Mouse (Mus musculus) C2C12 (cell line): ENCODE data around the gene Shmt2.

Experiments used
- CEBPB ChIP-seq: IDR thresholded peaks from one replicate; pipeline ENCODE4 v1.6.1; 2011; ENCODE audit warnings: low read depth, mild to moderate bottlenecking, control low read depth, moderate library complexity
- CTCF ChIP-seq: IDR thresholded peaks from one replicate; pipeline ENCODE4 v1.5.1; 2011; ENCODE audit not compliant: control insufficient read depth, insufficient read depth, insufficient read length
- MAX ChIP-seq: IDR thresholded peaks from one replicate; pipeline ENCODE4 v1.6.1; 2011; ENCODE audit warnings: mild to moderate bottlenecking, control low read depth
- MYOD1 ChIP-seq: IDR thresholded peaks from one replicate; pipeline ENCODE4 v1.6.1; 2011; ENCODE audit warnings: low read depth; ENCODE audit not compliant: control insufficient read depth, insufficient read length
- MYOG ChIP-seq: IDR thresholded peaks from one replicate; pipeline ENCODE4 v1.6.1; 2011; ENCODE audit not compliant: control insufficient read depth, insufficient read length; ENCODE audit errors: extremely low read depth
- USF1 ChIP-seq: IDR thresholded peaks from one replicate; pipeline ENCODE4 v1.6.1; 2011; ENCODE audit warnings: low read depth, mild to moderate bottlenecking, control low read depth, moderate library complexity

DNA sequence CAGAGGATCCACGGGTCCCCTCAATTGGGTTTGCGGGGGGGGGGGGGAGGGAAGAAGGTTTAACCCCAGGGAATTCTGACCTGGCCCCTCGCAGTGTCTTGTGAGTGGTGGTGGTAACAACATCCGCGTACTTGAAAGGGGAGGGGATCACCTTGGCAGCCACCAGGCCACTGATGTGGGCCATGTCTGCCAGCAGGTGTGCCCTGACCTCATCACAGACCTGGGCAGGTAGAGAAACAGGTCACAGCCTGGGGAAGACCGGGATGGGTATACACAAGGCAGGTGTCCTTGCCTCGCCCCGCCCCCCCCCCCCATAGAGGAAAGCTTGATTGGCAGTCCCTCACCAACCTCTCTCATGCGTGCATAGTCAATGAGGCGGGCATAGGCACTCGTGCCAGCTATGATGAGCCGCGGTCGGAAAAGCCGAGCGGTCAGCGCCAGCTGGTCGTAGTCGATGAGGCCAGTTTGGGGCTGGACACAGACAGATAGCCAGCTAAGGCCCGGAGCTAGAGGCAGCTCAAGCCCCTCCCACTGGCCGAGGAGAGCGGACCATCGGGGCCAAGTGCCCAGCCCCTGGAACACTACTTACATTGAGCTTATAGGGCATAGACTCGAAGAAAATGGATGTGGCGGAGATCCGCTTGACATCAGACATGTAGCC, 3.1 kb downstream of the Shmt2 start:
- TF ChIP-seq MAX (no peak), CTCF (no peak), MYOD1 (no peak), CEBPB (no peak), USF1 (no peak), MYOG (no peak)
